Mouse (Mus musculus): ENCODE data around the gene Gm17018.

Gm17018 gene

DNA sequence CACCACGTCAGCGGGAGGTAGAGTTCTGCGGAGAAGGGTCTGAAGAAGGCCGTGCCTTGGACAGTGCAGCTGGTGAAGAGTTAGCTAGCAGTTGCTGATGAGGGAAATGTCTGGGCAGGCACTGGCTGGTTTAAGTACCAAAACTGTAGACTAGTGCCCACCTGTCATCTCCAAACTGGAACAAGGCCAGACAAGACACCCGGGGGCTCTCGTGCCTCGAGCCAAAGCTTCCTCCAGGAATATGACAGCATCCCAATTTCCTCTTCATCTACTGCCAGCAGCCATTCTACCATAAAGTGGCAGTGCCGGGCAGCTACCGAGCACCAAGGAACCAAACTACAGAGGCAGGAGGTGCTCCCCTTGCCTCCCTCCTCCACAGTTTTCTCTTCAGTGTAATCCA lies 32.5 kb downstream of the Gm17018 start:
- no peak for DNase-seq

DNA sequence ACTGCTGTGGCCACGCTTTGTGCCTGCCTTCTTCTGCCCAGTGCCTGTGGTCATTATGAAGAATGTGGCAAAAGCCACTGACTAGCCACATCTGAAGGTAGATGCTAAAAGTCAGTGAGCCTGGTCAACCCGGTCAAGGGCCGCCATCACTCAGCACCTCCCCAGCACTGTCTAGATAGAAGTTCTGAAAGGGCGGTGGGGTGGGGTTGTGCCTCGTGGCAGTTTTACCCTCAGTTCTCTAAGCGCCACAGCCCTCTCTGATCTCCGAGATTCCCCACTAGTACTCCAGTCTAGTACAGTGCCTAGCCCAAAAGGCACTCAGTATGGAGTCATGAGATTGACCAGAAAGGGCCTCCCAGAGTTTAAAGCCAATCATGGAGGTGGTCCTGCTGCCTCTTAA lies 33.7 kb downstream of the Gm17018 start:
- DNase-seq = no peak

DNA sequence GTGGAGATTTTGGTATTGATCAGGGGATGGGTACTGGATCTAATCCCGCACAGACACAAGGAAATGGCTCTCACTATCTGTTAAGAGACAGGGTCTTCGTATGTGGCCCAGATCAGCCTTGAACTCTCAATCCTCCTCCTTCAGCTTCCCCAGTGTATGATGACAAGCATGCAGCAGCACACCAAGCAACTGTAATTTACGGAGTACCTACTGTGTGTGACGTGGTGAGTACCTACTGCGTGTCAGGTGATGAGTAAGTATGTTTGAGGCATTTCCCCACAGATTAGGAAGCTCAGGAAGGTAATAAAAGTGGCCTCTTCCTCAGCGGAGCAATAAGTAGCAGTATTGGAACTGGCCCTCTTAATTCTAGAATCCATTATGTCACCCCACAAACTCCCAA lies 35.1 kb downstream of the Gm17018 start:
- DNase-seq = no peak

DNA sequence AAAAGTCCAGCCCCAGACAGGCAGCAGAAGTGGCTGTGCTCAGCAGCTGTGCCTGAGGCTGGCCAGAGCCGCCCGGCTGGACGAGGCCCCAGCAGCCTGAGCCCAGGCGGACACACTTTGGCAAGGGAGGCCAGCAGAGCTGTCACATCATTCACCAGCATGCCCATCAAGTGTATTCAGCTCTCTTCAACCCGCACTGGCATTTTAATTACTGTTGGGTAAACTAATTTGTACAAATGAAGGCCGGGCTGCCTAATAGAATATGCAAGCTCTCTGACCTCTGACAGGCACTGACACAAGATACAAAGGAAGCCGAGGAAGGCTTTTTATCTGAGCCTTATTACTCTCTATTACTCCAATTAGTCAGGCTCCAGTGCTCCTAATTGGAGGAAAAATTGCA lies 35.6 kb downstream of the Gm17018 start:
- no peak for DNase-seq

DNA sequence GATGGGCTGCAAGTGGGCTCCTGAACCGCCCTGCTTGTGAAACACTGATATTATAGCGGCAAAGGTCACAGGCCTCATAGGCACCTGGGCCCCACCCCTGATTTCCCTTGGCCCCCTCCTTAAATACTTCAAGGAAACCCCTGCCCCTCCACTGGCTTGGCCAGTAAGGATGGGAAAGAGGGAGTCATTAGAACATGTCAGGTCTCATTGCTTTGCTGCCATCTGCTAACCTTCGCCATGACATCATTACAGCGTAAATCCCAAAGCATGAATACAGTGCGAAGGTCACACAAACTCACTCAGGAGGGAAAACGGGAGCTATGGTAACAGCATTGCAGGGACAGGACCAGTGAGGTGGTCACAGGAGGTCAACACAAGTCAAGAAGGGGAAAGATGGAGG lies 36.0 kb downstream of the Gm17018 start:
- no peak for DNase-seq

DNA sequence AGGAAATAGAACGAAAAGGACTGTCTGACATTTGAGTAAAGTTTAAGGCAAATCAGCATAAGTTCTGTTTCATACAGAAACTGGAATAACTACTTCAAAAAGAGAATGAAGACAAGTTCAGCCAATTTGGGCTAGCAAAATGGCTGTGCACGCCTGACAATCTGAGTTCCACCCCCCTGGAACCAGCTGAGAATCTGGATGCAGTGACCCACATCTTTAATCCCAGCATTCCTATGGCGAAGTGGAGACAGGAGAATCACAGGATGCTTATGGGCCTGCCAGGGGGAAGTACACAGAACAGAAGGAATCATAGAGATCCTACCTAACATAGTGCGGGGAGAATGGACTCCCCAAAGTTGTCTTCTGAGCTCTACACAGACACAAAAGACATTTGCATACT lies 36.7 kb downstream of the Gm17018 start:
- no peak for DNase-seq

DNA sequence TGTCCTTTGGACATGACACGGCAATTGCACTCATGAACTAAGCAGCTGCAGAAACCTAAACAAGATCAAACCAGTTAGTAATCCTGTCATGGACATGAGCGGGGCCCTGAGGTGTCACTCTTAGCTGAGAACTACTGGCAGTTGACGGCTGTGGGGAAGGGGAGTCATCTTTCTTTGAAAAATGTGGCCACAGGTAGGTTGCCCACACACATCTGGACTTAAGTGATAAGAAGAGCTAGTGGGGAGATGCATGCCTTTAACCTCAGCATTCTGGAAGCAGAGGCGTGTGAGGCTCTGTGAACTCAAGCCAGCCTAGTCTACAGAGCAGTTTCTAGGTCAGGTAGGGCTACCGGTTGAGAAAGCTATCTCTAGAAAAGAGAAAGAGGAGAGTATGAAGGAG lies 42.2 kb downstream of the Gm17018 start:
- no peak for DNase-seq

DNA sequence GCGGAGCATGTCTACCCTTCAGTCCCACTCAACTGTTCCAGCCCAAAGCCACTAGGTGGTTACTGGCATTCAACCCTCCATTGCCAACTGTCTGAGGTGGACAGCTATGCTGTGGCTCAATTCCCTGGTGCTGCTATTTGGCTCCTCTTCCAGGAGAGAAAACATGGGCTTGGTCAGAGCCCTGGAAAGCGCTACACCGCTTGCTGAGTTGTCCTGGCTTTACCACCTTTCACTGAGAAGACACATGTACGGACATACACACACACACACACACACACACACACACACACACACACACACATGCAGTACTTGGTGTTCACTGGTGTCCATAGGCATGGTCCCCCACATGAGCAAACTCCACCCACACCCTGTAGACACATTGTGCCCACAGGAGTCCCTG lies 46.3 kb downstream of the Gm17018 start:
- DNase-seq = no peak

DNA sequence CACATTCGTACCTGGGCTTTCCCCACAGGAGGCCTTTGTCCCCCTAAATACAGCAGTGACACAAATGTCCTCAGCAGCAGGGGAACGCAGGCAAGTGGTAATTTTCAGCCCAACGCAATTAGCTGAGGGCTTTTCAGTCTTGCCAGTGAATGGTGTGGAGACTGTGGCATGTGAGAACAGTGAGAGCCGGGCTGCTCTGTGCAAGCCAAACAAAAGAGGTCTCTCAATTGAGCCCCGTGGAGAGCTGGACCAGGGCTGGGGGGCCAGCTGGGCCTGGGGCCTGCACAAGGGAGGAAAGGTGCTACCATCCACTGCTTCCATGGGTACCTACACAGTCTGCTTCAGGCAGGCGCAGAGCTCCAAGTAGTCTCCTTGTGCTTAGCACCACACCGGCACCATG lies 47.1 kb downstream of the Gm17018 start:
- DNase-seq = no peak

DNA sequence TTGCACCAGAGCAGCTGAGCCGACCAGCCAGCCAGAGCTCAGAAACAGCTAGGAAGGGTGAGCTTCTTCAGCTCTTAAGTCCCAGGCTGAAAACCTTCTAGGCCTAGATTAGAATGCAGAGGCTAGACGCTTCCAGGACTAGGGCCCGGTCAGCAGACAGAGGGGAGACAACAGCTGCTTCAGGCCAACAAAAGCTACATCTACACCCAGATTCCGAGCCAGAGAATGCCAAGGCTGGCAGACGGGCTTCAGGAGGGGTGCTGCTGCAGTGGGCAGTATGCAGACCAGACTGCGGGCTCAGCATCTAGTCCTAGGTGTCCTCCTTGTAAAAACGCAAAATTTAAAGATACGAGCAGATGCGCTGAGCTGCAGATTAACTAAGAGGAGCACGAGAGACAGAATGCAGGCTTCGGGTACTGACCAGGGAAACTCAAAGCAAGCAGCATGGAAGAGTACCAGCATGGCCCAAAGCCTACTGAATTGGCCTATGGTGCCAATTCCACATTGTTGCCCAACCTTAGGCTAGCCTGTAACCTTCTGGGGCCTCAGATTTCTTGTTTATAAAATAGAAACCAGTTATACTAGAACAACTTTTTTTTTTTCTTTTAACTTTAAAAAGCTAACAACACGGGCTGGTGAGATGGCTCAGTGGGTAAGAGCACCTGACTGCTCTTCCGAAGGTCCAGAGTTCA lies 48.4 kb downstream of the Gm17018 start:
- no peak for DNase-seq

DNA sequence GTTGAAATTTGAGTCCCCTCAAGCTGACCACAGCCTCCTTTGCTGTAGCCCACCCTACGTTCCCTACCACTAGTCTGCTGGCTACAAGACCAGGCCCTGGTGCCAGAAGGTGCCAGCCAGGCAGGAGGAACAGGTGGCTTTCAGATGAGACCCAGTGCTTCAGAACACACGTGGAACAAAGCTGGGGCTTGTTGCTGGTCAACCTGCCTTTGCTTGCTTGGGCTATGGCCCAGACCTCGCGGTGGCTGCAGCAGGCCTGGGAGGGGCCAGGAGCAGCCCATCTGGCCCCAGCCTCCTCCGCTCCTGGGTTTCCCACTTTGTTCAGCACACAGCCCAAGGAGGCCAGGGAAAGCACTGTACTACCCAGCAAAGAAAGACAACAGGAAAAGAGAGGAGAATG lies 50.4 kb downstream of the Gm17018 start:
- no peak for DNase-seq

DNA sequence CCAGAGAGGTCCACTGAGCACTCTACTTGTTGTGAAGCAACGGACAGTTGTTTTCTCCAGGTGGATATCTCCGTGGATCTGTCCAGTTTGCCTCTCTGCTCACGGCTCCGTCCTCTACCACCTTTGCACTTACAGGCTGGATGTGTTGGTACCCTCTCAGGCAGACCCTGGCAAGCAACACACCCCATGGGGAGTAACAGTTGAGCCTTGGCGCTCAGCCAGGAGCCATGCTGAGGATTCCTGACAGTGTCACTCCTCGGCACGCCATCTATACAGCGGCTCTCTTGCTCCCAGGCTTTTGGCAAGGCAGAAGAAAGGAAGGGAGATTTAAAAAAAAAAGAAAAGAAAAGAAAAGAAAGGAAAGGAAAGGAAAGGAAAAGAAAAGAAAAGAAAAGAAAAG lies 54.0 kb downstream of the Gm17018 start:
- no peak for DNase-seq

DNA sequence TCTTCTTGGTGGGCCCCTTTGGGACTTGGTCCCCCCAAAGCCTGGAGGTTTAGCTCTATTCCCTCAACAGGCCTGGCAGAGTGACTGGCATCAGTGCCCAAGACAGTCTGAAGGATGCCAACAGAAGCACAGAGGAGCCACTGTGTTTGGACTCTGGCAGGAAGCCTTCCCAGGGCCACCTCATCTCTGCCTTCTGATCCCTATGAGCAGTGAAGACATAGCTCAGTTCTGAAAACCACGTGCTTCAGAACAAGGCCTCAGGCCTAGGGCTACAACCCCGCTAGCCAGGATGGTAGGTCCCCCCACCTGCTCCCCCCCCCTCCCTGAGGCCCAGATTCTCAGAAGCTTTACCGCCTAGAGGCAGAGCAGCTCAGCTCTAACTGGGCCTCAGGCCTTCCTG lies 54.5 kb downstream of the Gm17018 start:
- no peak for DNase-seq

DNA sequence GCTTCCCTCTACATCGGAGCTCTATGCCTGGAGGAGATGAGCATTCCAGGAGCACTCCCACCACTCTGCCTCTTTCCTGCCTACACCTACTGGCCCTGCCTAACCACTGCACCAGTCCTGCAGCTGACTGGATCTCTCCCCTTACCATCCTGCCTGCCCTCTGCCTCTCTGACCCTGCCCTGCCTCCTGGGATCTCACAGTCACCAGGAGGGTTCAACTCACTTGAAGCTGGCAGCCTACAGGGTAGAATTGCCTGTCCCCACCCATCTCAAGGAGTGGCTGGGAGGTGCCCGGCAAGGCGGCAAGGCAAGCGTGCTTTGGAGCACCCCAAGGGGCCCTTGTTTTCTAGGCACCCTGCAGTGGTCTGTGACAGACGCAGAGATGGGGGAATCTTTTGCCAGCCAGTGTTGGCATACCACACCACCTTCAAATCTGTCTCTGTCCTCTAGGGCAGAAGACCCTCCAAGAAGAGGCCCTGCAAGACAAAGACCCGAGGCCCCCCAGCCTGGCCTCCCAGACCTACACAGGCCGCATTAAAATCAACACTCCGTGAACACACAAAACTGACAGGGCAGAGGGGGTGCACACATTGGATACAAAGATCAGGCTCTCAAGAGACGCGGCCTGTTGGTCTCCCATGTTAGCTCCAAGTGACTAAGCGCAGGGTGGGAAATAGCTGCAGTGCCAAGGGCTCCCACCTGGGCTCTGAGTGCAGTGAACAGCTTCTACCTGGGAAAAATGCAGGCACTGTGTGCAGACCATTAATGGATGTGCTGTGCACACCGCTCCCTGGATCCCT lies 55.2 kb downstream of the Gm17018 start:
- DNase-seq = no peak

DNA sequence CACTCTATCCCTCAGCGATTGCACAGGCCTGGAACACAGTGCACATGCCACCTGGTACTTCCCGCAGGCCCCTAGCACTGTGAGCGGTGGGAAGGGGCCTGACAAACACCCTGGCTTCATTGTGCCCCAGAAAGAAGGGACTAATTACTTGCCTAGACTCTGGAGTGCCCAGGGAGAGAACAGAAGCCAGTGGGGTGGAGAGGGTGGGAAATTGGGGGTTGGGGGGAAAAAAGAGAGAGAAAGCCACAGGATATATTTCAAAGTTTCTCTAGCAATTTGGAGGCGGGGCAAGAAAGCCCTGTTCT lies 55.8 kb downstream of the Gm17018 start:
- no peak for DNase-seq

DNA sequence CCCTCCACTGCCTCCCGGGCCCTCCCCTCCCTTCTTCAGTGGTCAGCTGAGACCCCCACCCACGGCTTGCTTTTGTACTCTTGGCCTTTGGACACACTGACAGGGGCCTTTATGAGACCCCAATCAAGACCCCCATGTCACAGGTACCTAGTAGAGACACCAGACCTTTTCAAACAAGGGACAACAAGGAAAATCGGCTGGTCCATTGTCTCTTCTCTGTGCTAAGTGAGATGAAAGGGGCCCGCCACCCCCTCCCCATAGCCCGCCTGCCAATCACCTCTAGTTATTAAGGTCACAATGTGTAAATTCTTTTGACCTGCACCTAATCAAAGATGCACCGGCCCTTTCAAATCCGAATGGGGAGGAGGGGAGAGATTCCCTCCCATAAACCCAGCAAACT lies 56.3 kb downstream of the Gm17018 start:
- no peak for DNase-seq

DNA sequence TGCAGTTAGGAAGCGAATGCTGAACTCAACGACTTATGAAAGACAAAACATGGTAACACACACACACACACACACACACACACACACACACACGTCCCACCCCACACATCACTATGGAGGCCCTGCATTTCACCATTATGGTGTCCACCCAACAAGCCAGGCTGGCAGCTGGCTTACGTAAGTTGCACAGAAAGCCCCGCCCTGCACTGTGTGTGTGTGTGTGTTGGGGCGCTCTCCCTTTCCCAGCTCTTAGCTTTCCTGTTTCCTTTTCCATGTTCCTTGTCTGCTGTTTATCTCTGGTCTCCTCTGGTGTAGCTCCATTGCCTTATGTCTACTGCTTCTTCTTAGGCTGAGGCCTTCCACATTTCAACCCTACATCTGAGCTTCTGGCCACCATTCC lies 57.8 kb downstream of the Gm17018 start:
- no peak for DNase-seq

DNA sequence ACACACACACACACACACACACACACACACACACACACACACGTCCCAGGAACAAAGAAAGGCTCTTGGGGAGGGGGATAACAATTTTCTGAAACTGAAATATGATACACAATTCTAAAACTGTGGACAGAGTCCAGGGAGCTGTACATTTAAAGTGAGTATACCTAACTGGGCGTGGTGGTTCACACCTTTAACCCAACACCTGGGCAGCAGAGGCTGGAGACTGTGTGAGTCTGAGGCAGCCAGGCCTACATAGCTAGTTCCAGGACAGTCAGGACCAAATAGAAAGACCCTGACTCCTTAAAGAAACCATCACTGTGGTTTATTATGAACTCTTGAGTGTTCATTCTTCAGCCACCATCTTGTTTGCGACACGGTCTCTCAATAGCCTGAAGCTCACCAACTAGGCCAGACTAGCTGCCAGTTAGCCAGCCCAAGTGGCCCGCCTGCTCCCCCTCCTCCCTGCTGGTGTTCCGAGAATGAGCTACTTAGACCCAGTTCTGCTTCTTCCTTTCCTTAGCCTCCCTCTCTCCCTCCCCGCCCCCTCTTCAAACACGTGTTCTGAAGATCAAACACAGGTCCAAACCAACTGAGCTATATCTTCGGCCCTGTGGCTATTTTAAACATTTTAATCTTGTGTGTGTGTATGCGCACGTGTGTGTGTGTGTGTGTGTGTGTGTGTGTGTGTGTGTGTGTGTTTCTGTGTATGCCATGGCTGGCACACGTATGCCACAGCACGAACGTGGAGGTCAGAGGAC lies 59.5 kb downstream of the Gm17018 start:
- DNase-seq = no peak

DNA sequence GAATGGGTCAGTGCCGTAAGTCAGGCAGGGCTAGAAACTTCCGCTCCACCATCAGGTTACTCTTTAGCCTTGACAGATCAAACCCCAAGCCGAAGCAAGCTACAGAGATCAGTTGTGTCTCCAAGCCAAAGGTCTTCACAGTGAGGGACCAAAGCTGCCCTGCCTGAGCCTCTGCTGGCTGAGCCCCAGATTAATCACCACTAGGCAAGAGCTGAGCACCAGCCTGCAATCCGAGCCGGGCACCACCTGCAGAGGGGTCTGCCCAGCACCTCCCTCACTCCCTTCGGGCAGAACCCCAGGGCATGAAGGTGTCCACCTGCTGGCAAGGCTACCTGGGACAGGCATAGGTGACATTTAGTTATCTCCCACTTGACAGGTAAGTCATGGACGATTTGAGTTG lies 60.6 kb downstream of the Gm17018 start:
- DNase-seq = no peak

DNA sequence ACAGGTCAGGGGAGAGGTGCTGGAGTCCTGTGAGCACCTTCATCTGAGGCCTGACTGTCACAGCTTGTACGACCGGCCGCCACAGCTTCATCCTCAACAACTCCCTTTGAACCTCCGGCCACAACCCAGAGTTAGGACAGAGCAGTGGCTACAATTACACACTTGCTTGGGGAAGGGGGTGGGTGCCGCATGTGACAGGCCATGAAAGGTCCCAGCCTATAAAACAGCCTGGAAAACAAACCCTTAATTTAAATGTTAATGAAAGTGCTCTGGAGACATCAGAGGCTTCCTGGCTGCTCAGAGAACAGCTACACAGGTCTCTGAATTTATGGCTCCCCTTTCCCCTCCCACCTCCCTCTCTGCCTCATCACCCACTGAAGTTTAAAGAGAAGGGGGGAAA lies 61.7 kb downstream of the Gm17018 start:
- DNase-seq = no peak

DNA sequence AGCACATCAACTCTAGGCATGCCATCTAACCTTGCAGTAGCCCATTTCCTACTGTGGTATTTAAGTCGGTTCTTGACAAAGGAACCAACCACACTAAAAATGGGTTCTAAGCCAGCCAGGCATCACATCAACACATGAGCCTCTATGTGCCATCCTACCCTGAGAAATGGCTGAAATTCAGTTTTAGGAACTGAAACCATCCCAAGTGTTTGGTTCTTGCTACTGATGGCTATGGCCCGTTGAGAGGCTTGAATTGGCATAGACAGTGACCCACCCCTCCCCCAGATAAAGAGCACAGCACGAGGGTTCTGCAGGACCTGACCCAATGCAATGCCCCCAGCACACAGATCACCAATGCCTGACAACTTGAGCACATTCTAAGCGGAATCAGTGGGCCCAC lies 63.3 kb downstream of the Gm17018 start:
- DNase-seq = peak; percentile 10 to 17

DNA sequence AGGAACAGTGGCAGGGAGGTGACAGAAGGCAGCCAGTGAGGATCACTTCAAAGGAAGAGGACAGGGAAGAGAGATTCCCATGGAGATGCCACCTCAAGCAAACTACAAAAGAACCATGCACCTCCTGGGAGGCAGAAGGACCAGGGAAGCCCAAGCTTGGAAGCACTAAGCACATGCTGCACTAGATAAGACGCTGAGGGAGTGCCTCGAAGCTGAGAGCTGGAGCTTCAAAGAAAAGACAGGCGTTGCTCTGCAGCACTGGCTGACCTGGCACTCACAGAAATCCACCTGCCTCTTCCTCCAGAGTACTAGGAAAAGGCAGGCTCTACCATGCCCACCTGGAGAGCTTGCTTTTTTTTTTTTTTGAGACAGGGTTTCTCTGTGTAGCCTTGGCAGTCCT lies 66.6 kb downstream of the Gm17018 start:
- no peak for DNase-seq

DNA sequence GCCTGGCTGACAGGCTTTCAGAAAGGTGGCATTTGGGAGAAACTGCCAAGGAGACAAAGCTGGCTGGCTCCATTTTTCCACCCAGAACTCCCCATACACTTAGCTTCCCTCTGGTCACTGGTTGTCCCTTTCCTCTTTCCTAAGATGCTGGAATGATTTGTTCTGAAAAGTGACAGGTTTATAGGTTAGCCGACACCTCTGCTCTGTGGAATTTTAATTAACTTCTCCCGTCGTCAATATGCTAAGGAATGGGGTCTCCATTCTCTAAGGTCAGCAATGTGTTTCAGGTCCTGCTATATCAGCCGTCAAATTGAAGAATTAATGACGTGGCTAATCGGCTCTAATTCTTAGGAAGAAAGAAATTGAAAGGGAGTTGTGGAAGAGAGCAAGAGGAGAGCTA lies 68.2 kb downstream of the Gm17018 start:
- no peak for DNase-seq

DNA sequence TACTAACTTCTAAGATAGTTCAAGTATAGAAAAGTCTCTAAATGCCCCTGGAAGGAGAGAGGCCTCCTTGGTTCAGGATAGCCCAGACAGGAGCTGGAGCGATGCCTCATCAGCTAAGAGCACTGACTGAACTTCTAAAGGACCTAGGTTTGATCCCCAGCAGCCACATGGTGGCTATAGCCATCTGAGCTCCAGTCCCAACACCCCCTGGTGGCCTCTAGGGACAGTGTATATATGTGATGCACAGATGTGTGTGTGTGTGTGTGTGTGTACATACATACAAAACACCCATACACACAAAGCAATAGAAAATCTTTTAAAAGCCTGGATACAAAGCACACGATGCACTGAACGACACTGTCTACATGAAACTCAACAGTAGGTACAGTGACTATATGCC lies 68.8 kb downstream of the Gm17018 start:
- peak; percentile 39 to 45 for DNase-seq
